Mouse (Mus musculus): ENCODE results near the gene Myh8. TPM values are rescaled to one million over a fixed set of nuclear protein-coding genes. Genes with fewer than 3 reads are reported as not detected.

Myh8 gene
- 0.72 and 1.1 TPM in 2 replicates for polyA plus RNA-seq (2014; fragmentation: Nextera tagmentation; extraction: Ambion mirVana)

DNA sequence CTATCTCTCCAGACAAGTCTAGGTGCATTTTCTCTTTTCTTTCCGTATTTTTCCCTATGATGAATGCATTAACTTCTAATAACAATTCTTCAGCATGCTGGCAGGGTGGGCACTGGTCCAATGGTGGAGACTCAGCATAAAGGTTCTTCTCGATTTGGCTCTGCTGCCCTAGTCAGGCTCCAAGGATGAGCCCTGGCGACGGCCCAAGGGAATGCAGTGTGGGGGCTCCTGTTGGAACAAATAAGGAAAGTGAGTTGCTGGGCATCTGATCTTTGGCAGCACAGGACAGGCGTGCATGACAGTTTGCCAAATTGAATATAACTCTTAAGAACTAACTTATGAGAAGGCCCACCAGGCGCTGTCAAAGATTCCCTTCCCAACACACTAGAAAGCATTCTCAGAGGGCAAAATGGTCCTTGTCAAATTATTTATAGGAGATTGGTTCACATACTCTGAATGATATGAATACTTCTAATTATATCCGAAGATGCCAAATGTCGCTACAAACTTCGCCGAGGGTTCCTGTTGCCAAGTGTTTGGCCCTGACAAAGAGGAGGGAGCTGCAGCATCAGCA is at the start of gene Myh8:
Gene Myh8, plus strand, starts transcription at position 524 of the 574 bp plus-strand sequence.
- no peak within 1 kb of the TSS for H3K27ac ChIP-seq
- H3K9me3 ChIP-seq (ENCODE audit: control insufficient read depth, low read length) = no peaks in the 10 kb centered on the region
- 68% methylated on average over 10 of the region's 10 CpGs for WGBS
- no peaks in the 10 kb centered on the region for H3K27me3 ChIP-seq (ENCODE audit: control insufficient read depth, insufficient read depth, low read length)
- DNase-seq (ENCODE audit: low spot score) = peak; percentile 65
- H3K4me2 ChIP-seq (replicated peaks) = no peak within 1 kb of the TSS
- H3K4me3 ChIP-seq (replicated peaks; ENCODE audit: low read length) = no peak within 1 kb of the TSS
- no peak within 1 kb of the TSS for H3K9ac ChIP-seq
- H3K4me1 ChIP-seq (replicated peaks; ENCODE audit: control insufficient read depth, insufficient read depth, low read length) = no peaks in the 10 kb centered on the region
- ATAC-seq (ENCODE audit: low FRiP score) = peak; percentile 51; the same call in 1 of the 2 replicates
- no peaks in the 10 kb centered on the region for H3K36me3 ChIP-seq (replicated peaks; ENCODE audit: control insufficient read depth, insufficient read depth)

DNA sequence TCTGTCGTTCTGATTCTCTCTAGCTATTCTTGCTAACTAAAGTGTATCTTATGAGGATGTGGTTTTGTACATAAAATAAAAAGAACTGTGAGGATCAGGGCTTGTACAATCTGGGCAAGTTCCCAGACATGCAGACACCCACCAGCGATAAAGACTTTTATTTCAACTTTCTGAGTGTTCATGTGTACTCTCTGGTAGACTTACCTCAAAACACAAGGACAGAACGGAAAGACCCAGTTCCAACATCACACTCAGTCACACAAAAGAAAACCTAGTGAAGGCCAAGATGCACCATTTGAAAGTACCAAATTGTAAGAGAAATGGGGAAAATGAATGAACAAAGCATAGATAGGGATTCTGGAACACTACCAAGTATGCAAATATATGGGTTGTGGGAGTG is 48.2 kb upstream of the Myh8 start:
- Histone ChIP-seq H3K9ac (no peak overlapping the region), H3K4me1 (replicated peaks; ENCODE audit: control insufficient read depth, insufficient read depth, low read length) (no peaks in the 10 kb centered on the region), H3K36me3 (replicated peaks; ENCODE audit: control insufficient read depth, insufficient read depth) (no peaks in the 10 kb centered on the region), H3K4me2 (replicated peaks) (no peak overlapping the region), H3K4me3 (replicated peaks; ENCODE audit: low read length) (no peak overlapping the region), H3K27me3 (ENCODE audit: control insufficient read depth, insufficient read depth, low read length) (no peaks in the 10 kb centered on the region), H3K9me3 (ENCODE audit: control insufficient read depth, low read length) (no peaks in the 10 kb centered on the region), H3K27ac (no peak overlapping the region)
- ATAC-seq (ENCODE audit: low FRiP score) (no peak), DNase-seq (ENCODE audit: low spot score) (no peak)
- 86% methylated on average over 3 of the region's 3 CpGs for WGBS

DNA sequence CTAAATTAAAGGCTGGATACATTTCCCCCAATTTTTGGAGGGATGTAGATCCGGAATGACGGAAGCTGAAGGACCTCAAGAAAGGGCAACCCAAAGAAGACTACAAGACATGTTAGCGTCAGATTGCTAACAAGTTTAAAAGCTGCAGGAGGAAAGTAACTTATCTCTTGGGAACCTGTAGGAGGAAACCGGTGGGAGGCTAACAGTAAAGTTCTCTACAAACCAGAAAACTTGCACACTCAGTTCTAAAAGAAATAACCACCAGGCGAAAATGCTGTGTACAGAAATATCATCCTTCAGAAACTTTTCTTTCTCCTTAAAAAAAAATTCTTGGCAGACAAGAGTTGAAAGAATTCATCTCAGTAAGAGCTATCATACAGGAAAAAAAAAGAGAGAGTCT is 47.8 kb upstream of the Myh8 start:
- Histone ChIP-seq H3K9me3 (ENCODE audit: control insufficient read depth, low read length) (no peaks in the 10 kb centered on the region), H3K27ac (no peak overlapping the region), H3K4me1 (replicated peaks; ENCODE audit: control insufficient read depth, insufficient read depth, low read length) (no peaks in the 10 kb centered on the region), H3K36me3 (replicated peaks; ENCODE audit: control insufficient read depth, insufficient read depth) (no peaks in the 10 kb centered on the region), H3K4me2 (replicated peaks) (no peak overlapping the region), H3K4me3 (replicated peaks; ENCODE audit: low read length) (no peak overlapping the region), H3K27me3 (ENCODE audit: control insufficient read depth, insufficient read depth, low read length) (no peaks in the 10 kb centered on the region), H3K9ac (no peak overlapping the region)
- DNase-seq (ENCODE audit: low spot score) (no peak), ATAC-seq (ENCODE audit: low FRiP score) (no peak)
- 86% methylated on average over 5 of the region's 5 CpGs for WGBS

DNA sequence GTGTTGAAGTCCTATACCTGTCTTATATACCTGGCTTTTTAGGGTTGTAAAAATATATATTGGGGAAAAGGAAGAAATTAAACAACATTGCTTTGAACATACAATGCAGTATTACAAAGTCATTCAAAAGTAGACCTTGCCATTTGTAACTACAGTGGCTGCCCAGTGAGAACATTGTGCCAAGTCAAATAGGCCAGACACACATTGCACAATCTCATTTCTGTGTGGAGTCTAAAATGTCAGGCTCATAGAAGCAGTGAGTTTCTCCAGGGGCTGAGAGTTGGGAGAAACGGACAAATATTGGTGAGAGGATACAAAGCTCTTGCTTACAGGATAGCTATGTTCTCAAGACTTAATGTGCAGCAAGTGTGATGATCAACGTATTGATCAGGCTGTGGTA is 47.0 kb upstream of the Myh8 start:
- H3K9me3 ChIP-seq (ENCODE audit: control insufficient read depth, low read length) = no peaks in the 10 kb centered on the region
- ATAC-seq (ENCODE audit: low FRiP score) (no peak), DNase-seq (ENCODE audit: low spot score) (no peak)
- no peak overlapping the region for H3K27ac ChIP-seq
- H3K4me1 ChIP-seq (replicated peaks; ENCODE audit: control insufficient read depth, insufficient read depth, low read length) = no peaks in the 10 kb centered on the region
- no peaks in the 10 kb centered on the region for H3K27me3 ChIP-seq (ENCODE audit: control insufficient read depth, insufficient read depth, low read length)
- H3K4me3 ChIP-seq (replicated peaks; ENCODE audit: low read length) = no peak overlapping the region
- no peak overlapping the region for H3K4me2 ChIP-seq (replicated peaks)
- 87% methylated on average over 2 of the region's 2 CpGs for WGBS
- H3K9ac ChIP-seq = no peak overlapping the region
- H3K36me3 ChIP-seq (replicated peaks; ENCODE audit: control insufficient read depth, insufficient read depth) = no peaks in the 10 kb centered on the region

DNA sequence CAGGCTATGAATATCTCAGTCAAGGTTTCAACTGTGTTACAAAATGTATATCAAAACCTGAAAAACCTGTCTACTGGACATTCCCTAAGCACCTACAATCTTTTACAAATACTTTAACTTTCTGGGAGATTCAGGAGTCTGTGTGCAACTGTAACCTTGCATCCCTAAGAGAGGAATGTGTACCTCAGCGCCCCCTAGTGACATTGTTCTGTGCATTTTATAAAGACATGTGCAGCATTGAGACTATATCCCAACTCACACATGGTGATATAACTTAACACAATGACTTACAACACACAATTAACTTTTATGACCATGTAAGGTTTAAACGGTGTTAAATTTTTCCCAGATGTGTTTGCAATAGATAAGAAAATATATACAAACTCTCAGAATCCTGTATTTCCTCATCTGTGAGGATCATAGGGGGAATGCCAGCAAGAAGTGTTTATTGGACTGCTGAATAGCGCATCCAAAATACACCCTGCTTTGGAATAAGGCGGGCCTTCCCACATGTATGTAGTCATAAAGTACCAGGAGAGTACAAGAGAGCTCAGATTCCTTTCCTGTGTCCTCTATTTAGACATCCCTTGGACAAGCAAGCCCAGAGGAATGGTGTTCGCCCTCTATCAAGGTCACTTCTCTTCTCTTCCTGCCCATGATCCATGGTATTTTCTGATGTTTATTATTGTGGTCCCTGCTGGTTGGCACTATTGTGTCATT is 41.1 kb upstream of the Myh8 start:
- WGBS = 70% methylated on average over 5 of the region's 5 CpGs
- no peak overlapping the region for H3K4me2 ChIP-seq (replicated peaks)
- H3K4me3 ChIP-seq (replicated peaks; ENCODE audit: low read length) = no peak overlapping the region
- H3K27ac ChIP-seq = no peak overlapping the region
- H3K4me1 ChIP-seq (replicated peaks; ENCODE audit: control insufficient read depth, insufficient read depth, low read length) = no peaks in the 10 kb centered on the region
- H3K9ac ChIP-seq = no peak overlapping the region
- H3K9me3 ChIP-seq (ENCODE audit: control insufficient read depth, low read length) = no peaks in the 10 kb centered on the region
- ATAC-seq (ENCODE audit: low FRiP score) (no peak), DNase-seq (ENCODE audit: low spot score) (peak; percentile 61)
- H3K27me3 ChIP-seq (ENCODE audit: control insufficient read depth, insufficient read depth, low read length) = no peaks in the 10 kb centered on the region
- H3K36me3 ChIP-seq (replicated peaks; ENCODE audit: control insufficient read depth, insufficient read depth) = no peaks in the 10 kb centered on the region

DNA sequence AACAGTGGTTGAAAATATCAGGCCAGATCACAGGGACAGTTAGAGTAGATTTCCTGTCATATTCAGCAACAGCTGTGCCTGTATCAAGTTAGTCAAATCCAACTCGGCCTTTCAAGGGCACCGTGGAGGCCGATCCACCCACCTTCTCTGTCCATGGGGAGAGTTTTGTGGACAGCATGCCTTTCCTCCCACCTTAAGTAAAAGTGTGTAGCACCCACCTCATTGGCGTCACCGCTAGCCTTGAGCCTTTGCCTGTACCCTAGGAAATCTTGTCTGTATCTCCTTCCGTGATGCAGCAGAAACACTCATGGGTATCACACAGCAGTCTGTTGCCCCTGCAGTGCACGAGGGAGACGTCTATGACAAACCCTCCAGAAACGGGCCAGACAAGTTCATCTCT is 40.1 kb upstream of the Myh8 start:
- Histone ChIP-seq H3K4me1 (replicated peaks; ENCODE audit: control insufficient read depth, insufficient read depth, low read length) (no peaks in the 10 kb centered on the region), H3K4me3 (replicated peaks; ENCODE audit: low read length) (no peak overlapping the region), H3K9me3 (ENCODE audit: control insufficient read depth, low read length) (no peaks in the 10 kb centered on the region), H3K9ac (no peak overlapping the region), H3K27me3 (ENCODE audit: control insufficient read depth, insufficient read depth, low read length) (no peaks in the 10 kb centered on the region), H3K4me2 (replicated peaks) (no peak overlapping the region), H3K36me3 (replicated peaks; ENCODE audit: control insufficient read depth, insufficient read depth) (no peaks in the 10 kb centered on the region), H3K27ac (no peak overlapping the region)
- DNase-seq (ENCODE audit: low spot score) (no peak), ATAC-seq (ENCODE audit: low FRiP score) (no peak)
- 90% methylated on average over 9 of the region's 9 CpGs for WGBS

DNA sequence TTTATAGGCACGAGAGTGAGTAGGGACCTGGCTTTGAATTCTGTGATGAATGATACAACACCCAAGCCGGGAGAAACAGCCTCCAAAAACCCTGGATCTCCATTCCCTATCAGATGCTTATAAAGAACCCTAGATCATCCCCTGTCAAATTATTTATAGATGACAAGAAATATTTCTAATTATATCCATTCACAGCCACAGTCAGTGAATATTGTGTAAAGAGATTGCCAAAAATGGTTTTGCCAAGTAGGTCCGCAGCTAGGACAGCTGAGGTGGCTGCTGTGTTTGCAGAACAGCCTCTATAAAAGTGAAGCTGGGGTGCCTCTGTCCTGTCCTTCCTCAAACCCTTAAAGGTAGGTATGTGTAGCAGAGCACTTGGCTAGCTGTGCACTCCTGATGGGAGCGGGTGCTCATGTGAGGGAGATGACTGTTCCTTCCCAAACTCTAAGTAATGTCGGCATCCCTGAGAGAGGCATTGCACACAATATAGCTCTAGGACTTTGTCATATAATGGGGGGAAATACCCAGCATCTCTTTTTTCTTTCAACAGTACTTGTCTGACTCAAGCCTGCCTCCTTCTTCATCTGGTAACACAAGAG is 39.3 kb upstream of the Myh8 start, which contains the start of gene Myh4:
Gene Myh4, plus strand, starts transcription at position 549 of the 599 bp plus-strand sequence.
- no peaks in the 10 kb centered on the region for H3K27me3 ChIP-seq (ENCODE audit: control insufficient read depth, insufficient read depth, low read length)
- H3K4me3 ChIP-seq (replicated peaks; ENCODE audit: low read length) = no peak within 1 kb of the TSS
- H3K4me2 ChIP-seq (replicated peaks) = no peak within 1 kb of the TSS
- ATAC-seq (ENCODE audit: low FRiP score) (no peak), DNase-seq (ENCODE audit: low spot score) (no peak)
- no peak within 1 kb of the TSS for H3K9ac ChIP-seq
- H3K9me3 ChIP-seq (ENCODE audit: control insufficient read depth, low read length) = no peaks in the 10 kb centered on the region
- no peaks in the 10 kb centered on the region for H3K36me3 ChIP-seq (replicated peaks; ENCODE audit: control insufficient read depth, insufficient read depth)
- H3K27ac ChIP-seq = no peak within 1 kb of the TSS
- H3K4me1 ChIP-seq (replicated peaks; ENCODE audit: control insufficient read depth, insufficient read depth, low read length) = no peaks in the 10 kb centered on the region
- WGBS = 77% methylated on average over 5 of the region's 5 CpGs

DNA sequence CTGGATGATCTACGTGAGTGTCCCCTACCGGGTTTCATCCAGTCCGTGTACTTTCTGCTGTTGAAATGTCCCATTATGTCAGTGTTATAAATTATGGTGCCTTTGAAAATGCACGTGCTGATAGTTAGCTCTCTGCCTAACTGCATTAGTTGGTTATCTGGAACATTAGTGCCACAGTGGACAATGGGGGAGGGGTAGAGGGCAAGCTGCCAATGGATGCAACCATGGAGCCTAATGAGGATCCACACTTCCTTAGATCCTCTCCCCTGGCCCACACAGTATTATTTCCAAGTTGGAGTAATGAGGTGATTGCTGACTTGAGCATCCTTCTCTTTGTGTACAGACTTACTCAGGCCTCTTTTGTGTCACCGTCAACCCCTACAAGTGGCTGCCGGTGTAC is 35.9 kb upstream of the Myh8 start:
- Histone ChIP-seq H3K4me1 (replicated peaks; ENCODE audit: control insufficient read depth, insufficient read depth, low read length) (no peaks in the 10 kb centered on the region), H3K4me3 (replicated peaks; ENCODE audit: low read length) (no peak overlapping the region), H3K9ac (no peak overlapping the region), H3K27ac (no peak overlapping the region), H3K36me3 (replicated peaks; ENCODE audit: control insufficient read depth, insufficient read depth) (no peaks in the 10 kb centered on the region), H3K4me2 (replicated peaks) (no peak overlapping the region), H3K27me3 (ENCODE audit: control insufficient read depth, insufficient read depth, low read length) (no peaks in the 10 kb centered on the region), H3K9me3 (ENCODE audit: control insufficient read depth, low read length) (no peaks in the 10 kb centered on the region)
- WGBS = 84% methylated on average over 6 of the region's 6 CpGs
- no peak for DNase-seq (ENCODE audit: low spot score)
- ATAC-seq (ENCODE audit: low FRiP score) = no peak

DNA sequence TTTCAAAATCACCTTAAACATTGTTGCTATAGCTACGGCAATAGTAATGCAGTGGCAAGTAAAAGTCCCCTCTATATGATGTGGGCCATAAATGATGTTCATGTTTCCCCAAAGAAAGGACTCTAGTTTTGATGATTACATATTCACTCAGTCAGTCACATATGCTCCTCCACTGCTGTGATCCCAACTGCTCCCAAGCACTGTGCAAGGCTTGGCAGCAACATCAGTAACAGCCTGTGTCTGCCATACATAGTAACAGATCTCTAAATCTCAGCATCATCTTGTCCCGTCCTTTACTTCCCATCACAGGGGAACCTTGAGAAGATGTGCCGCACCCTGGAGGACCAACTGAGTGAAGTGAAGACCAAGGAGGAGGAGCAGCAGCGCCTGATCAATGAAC is 23.2 kb upstream of the Myh8 start:
- Histone ChIP-seq H3K36me3 (replicated peaks; ENCODE audit: control insufficient read depth, insufficient read depth) (no peaks in the 10 kb centered on the region), H3K27ac (no peak overlapping the region), H3K4me3 (replicated peaks; ENCODE audit: low read length) (no peak overlapping the region), H3K9ac (no peak overlapping the region), H3K4me2 (replicated peaks) (no peak overlapping the region), H3K4me1 (replicated peaks; ENCODE audit: control insufficient read depth, insufficient read depth, low read length) (no peaks in the 10 kb centered on the region), H3K9me3 (ENCODE audit: control insufficient read depth, low read length) (no peaks in the 10 kb centered on the region), H3K27me3 (ENCODE audit: control insufficient read depth, insufficient read depth, low read length) (no peaks in the 10 kb centered on the region)
- WGBS = 97% methylated on average over 4 of the region's 4 CpGs
- ATAC-seq (ENCODE audit: low FRiP score) (no peak), DNase-seq (ENCODE audit: low spot score) (no peak)
